Mouse (Mus musculus) bone marrow, adult 2 months (tissue): Measurements from ENCODE around the gene Tfcp2. TPM values are rescaled to one million over a fixed set of nuclear protein-coding genes. Genes with fewer than 3 reads are reported as not detected.
"Not testable (repeated sequence)": the region's sequence is repeated elsewhere in the genome, so short reads cannot be mapped to it uniquely, and the experiment has no call there.

Experiments used
- H3K27ac ChIP-seq: fragments of 200-500 bp; 2 replicates; pipeline ENCODE4 v1.5.1; 2012; ENCODE audit warnings: low read depth, mild to moderate bottlenecking, control low read depth, inconsistent platforms, low read length; ENCODE audit not compliant: control insufficient read depth, poor library complexity, insufficient read depth
- H3K4me1 ChIP-seq: fragments of 200-500 bp; 2 replicates; pipeline ENCODE4 v1.6.1; 2011; ENCODE audit warnings: low read length; ENCODE audit not compliant: control insufficient read depth, insufficient read depth
- H3K4me3 ChIP-seq: fragments of 200-500 bp; replicated peaks from 2 replicates; pipeline ENCODE3; 2011; ENCODE audit warnings: mild to moderate bottlenecking, low read depth, low read length, control low read depth; ENCODE audit not compliant: control insufficient read depth
- CTCF ChIP-seq: fragments of 200-500 bp; IDR thresholded peaks from 2 replicates; pipeline ENCODE4 v1.5.1; 2011; ENCODE audit warnings: low read length, control low read depth; ENCODE audit not compliant: control insufficient read depth, insufficient read depth
- POLR2A ChIP-seq: fragments of 200-500 bp; IDR thresholded peaks from 2 replicates; pipeline ENCODE4 v1.6.1; 2011; ENCODE audit warnings: low read depth, mild to moderate bottlenecking, control low read depth, low read length, borderline replicate concordance; ENCODE audit not compliant: control insufficient read depth
- whole genome bisulfite sequencing: fragments of 180-500 bp; shearing (Covaris S2); methylation state at CpG from one replicate; pipeline ENCODE4 v1.1.7; 2018; 5-methylcytosine and 5-hydroxymethylcytosine counted together
- polyA plus RNA-seq: library from polyadenylated mRNA; stranded (reverse); fragments of >200 nt; gene quantifications from 2 replicates; pipeline ENCODE4 v1.2.4, GENCODE M21; 2011; ENCODE audit warnings: low replicate concordance; ENCODE audit not compliant: missing spikeins, insufficient read depth, insufficient read length

The Tfcp2 gene
- polyA plus RNA-seq, 1 experiment = 11.8 TPM

DNA sequence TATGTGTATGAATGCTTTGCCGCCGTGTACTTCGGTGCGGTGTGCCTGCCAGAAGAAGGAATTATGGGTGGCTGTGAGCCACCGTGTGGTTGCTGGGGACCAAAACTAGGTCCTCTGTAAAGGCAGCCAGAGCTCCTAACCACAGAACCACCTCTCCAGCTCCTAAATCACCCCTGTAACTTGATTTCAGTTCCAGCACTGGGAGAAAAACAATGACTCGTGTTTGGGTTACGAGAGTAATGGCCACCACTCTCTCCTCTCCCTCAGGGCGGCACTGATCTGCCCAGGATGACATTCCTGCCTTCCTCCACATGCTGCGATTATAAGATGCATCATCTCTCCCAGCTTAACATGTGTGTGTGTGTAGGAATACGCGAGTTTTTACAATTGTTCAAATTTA, 41.7 kb downstream of the Tfcp2 start:
- 88% methylated on average over 11 of the region's 11 CpGs for WGBS
- Histone ChIP-seq H3K4me1 (no peaks in the 10 kb centered on the region), H3K27ac (no peak overlapping the region), H3K4me3 (no peak overlapping the region)
- TF ChIP-seq CTCF (no peak), POLR2A (no peak)

GRCm38 (mm10) chr15:100508454-100509167, 43.2 kb downstream of the Tfcp2 start:
- H3K27ac ChIP-seq = no peak overlapping the region
- H3K4me1 ChIP-seq = no peaks in the 10 kb centered on the region
- TF ChIP-seq CTCF (no peak), POLR2A (no peak)
- 89% methylated on average over 13 of the region's 13 CpGs for WGBS
- no peak overlapping the region for H3K4me3 ChIP-seq

DNA sequence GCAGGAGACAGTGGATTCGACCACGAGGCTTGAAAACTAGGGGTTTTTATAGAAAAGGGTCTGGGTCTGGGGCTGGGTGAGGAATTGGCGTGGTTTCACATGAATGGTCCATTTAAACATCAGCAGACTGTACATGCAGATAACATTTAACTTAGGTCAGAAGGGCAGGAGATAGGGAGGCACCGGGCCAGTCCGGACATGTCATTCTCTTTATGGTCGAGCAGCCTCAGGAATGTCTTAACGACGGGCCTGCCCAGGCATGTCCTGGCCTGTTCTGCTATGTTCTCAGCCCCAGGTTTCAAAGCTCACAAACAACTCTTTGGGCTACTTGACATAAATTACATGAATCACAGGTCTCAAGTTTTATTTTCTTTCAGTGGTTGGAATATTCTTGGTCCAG, 52.3 kb downstream of the Tfcp2 start:
- H3K4me1 ChIP-seq = not testable (repeated sequence)
- 86% methylated on average over 8 of the region's 8 CpGs for WGBS

GRCm38 (mm10) chr15:100495102-100495501, 56.7 kb downstream of the Tfcp2 start, which contains the start of gene Csrnp2:
Gene Csrnp2 (minus strand): TSS chr15:100495488.
- no peak within 1 kb of the TSS for H3K27ac ChIP-seq
- TF ChIP-seq CTCF (no peak), POLR2A (peak; percentile 92; the same call in 1 of the 2 replicates)
- peak within 1 kb of the TSS; percentile 66 for H3K4me3 ChIP-seq
- WGBS = under 1% methylated on average over 40 of the region's 40 CpGs
- peaks cover 2% of the 10 kb centered on the region; the same call in 1 of the 2 replicates for H3K4me1 ChIP-seq

More for the DNA sequence above, 52.3 kb downstream of the Tfcp2 start:
- H3K27ac ChIP-seq, H3K4me3 ChIP-seq: not testable (repeated sequence)

GRCm38 (mm10) chr15:100494647-100495046, 57.2 kb downstream of the Tfcp2 start:
- TF ChIP-seq POLR2A (no peak), CTCF (no peak)
- H3K27ac ChIP-seq = no peak overlapping the region
- under 1% methylated on average over 29 of the region's 29 CpGs for WGBS
- H3K4me3 ChIP-seq = peak overlapping the region; percentile 66
- peaks cover 2% of the 10 kb centered on the region; the same call in 1 of the 2 replicates for H3K4me1 ChIP-seq

DNA sequence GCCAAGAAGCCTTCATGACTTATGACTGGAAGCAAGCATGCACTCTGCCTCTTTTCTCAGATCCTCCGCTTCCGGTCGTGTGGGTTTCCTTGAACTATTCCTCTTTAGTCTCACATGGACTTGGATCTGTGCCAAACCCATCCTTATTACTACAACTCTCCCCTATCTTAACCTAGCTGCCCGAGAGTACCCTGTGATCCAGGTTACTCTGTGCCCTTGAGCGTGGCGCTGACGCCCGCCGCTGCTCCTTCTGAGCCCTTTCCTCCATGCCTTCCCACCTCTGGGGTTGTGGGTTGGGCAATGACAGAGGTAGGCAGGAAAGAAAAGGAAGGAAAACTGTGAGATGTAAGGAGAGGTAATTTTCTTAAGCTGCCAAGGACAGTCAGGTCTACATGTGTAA, 59.8 kb downstream of the Tfcp2 start:
- Histone ChIP-seq H3K4me3 (no peak overlapping the region), H3K27ac (no peak overlapping the region), H3K4me1 (peaks cover 2% of the 10 kb centered on the region; the same call in 1 of the 2 replicates)
- TF ChIP-seq CTCF = no peak
- TF ChIP-seq POLR2A = no peak
- WGBS = 89% methylated on average over 9 of the region's 9 CpGs

- WGBS = 88% methylated on average over 15 of the region's 15 CpGs
- no peak overlapping the region for H3K27ac ChIP-seq
- H3K4me1 ChIP-seq = peaks cover under 1% of the 10 kb centered on the region; the same call in 1 of the 2 replicates
- TF ChIP-seq CTCF = no peak
- TF ChIP-seq POLR2A = no peak
- no peak overlapping the region for H3K4me3 ChIP-seq
These were observed 62.5 kb downstream of the Tfcp2 start for GRCm38 (mm10) chr15:100489263-100489662.

GRCm38 (mm10) chr15:100488297-100488696, 63.5 kb downstream of the Tfcp2 start:
- not testable (repeated sequence) for H3K4me1 ChIP-seq, H3K4me3 ChIP-seq, H3K27ac ChIP-seq
- 63% methylated on average over 1 of the region's 1 CpGs for WGBS

GRCm38 (mm10) chr15:100487050-100487449, 64.8 kb downstream of the Tfcp2 start:
- Histone ChIP-seq H3K4me1 (no peaks in the 10 kb centered on the region; the same call in 1 of the 2 replicates), H3K4me3 (no peak overlapping the region), H3K27ac (no peak overlapping the region)
- no peak for TF ChIP-seq CTCF
- TF ChIP-seq POLR2A = no peak
- WGBS = 52% methylated on average over 2 of the region's 2 CpGs
